Mouse (Mus musculus): ENCODE data around the gene Atp4a.
A peak's percentile ranks its signal among the peaks of the same experiment; 100 is the strongest.

Gene Atp4a

GRCm38 (mm10) chr7:30711942-30712341, at the start of gene Atp4a:
Gene Atp4a, plus strand, starts transcription at chr7:30712209.
- no peak for DNase-seq (ENCODE audit: low spot score)

GRCm38 (mm10) chr7:30664529-30665200, 47.3 kb upstream of the Atp4a start, which contains the start of gene Haus5:
Gene Haus5, minus strand, starts transcription at chr7:30664994.
- DNase-seq (ENCODE audit: low spot score): peak; percentile 89

- no peak for DNase-seq (ENCODE audit: low spot score)
These were observed 46.7 kb upstream of the Atp4a start for GRCm38 (mm10) chr7:30665321-30665720.

GRCm38 (mm10) chr7:30669229-30669628, 42.8 kb upstream of the Atp4a start:
- DNase-seq (ENCODE audit: low spot score): no peak

- peak; percentile 42 for DNase-seq (ENCODE audit: low spot score)
These were observed 40.5 kb upstream of the Atp4a start, which contains the start of gene Pmis2 for GRCm38 (mm10) chr7:30671480-30671879. Gene Pmis2, minus strand, starts transcription at chr7:30671605.

- no peak for DNase-seq (ENCODE audit: low spot score)
These were observed 33.6 kb upstream of the Atp4a start for GRCm38 (mm10) chr7:30678263-30678975.

- DNase-seq (ENCODE audit: low spot score): peak; percentile 85
These were observed 30.1 kb upstream of the Atp4a start for GRCm38 (mm10) chr7:30681897-30682296.

GRCm38 (mm10) chr7:30683425-30683824, 28.6 kb upstream of the Atp4a start:
- DNase-seq (ENCODE audit: low spot score): no peak

GRCm38 (mm10) chr7:30688325-30688724, 23.7 kb upstream of the Atp4a start:
- no peak for DNase-seq (ENCODE audit: low spot score)

- DNase-seq (ENCODE audit: low spot score): no peak
These were observed 13.9 kb upstream of the Atp4a start for GRCm38 (mm10) chr7:30698101-30698500.

- peak; percentile 77 for DNase-seq (ENCODE audit: low spot score)
These were observed 13.4 kb upstream of the Atp4a start, which contains the start of gene 2200002J24Rik for GRCm38 (mm10) chr7:30698589-30698988. Gene 2200002J24Rik, plus strand, starts transcription at chr7:30698926.

GRCm38 (mm10) chr7:30706214-30706882, 5.7 kb upstream of the Atp4a start:
- DNase-seq (ENCODE audit: low spot score): peak; percentile 72

GRCm38 (mm10) chr7:30707441-30707840, 4.6 kb upstream of the Atp4a start:
- no peak for DNase-seq (ENCODE audit: low spot score)

GRCm38 (mm10) chr7:30717006-30717715, 5.2 kb downstream of the Atp4a start:
- DNase-seq (ENCODE audit: low spot score): peak; percentile 89

GRCm38 (mm10) chr7:30717716-30718046, 5.7 kb downstream of the Atp4a start:
- DNase-seq (ENCODE audit: low spot score): no peak

GRCm38 (mm10) chr7:30719669-30720068, 7.7 kb downstream of the Atp4a start:
- DNase-seq (ENCODE audit: low spot score): no peak

GRCm38 (mm10) chr7:30721286-30721685, 9.3 kb downstream of the Atp4a start:
- no peak for DNase-seq (ENCODE audit: low spot score)

- DNase-seq (ENCODE audit: low spot score): no peak
These were observed 11.4 kb downstream of the Atp4a start for GRCm38 (mm10) chr7:30723274-30723953.

- no peak for DNase-seq (ENCODE audit: low spot score)
These were observed 16.2 kb downstream of the Atp4a start for GRCm38 (mm10) chr7:30728214-30728613.

GRCm38 (mm10) chr7:30728739-30729395, 16.9 kb downstream of the Atp4a start:
- no peak for DNase-seq (ENCODE audit: low spot score)

All from testis, postnatal 14 days (tissue).